Mouse (Mus musculus) heart, adult 2 months (tissue): Measurements from ENCODE around the gene Eps8l2.
A peak's percentile ranks its signal among the peaks of the same experiment; 100 is the strongest.

Experiments used
- CTCF ChIP-seq: fragments of 200-600 bp; IDR thresholded peaks from 2 replicates; pipeline ENCODE4 v1.8.1; 2022; ENCODE audit warnings: antibody characterized with exemption, mild to moderate bottlenecking, moderate library complexity
- EP300 ChIP-seq: fragments of 200-500 bp; IDR thresholded peaks from 2 replicates; pipeline ENCODE4 v1.6.1; 2011; ENCODE audit warnings: low read depth, low read length, control low read depth; ENCODE audit not compliant: insufficient read depth
- POLR2A ChIP-seq: fragments of 200-500 bp; IDR thresholded peaks from 2 replicates; pipeline ENCODE4 v1.6.1; 2011; ENCODE audit warnings: mild to moderate bottlenecking, low read depth, low read length, control low read depth; ENCODE audit not compliant: insufficient read depth

- no peak for TF ChIP-seq POLR2A
- 0 out of 2 replicates have a peak, but pooled peaks have one; percentile 19 for TF ChIP-seq CTCF
- TF ChIP-seq EP300 = no peak
Measured at GRCm38 (mm10) chr7:141293852-141294471, 44.7 kb upstream of the Eps8l2 start.
